Mouse (Mus musculus): Measurements from ENCODE around the gene Cox14.

Cox14 gene

DNA sequence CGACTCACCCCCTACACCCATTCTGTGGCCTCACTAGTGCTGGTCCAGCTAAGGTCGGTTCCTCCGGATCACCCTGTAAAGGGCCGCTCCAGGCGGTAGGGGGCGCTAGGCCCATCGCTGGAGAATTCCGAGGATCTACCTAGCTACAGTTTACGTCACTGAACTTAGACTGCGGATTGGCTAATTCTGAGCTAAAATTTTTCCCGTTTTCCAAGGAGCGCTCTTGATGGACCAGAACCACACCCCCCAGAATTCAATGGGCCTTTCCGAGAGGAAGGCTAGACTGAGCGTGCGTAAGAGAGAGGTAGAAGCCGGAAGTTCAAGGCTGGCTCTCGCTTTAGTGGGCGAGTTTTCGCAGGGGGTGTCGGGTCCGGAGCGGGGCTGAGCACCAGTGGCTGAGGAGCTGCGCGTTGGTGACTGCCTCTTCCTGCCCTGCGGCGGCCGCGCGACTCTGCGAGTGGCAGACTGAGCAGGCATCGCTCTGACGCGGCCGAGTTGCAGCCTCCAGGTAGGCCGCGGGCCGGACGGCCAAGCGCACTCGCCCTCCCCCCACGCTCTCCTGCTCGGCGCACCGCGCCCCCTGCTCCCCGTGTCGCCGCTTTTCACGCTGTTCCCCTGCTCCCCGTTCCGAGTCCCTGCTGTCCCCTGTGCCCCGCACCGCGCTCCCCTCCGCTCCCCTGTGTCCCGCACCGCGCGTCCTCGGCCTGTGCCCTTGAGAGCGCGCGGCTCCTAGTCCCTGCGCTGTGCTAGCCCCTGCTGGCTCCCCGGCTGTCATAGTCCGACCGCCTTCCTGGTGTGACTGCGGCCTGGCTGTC, at the start of gene Cox14:
Cox14 (plus strand) TSS at position 278 of the 815 bp plus-strand sequence.
- peak; percentile 96 to 98 for DNase-seq

- DNase-seq: peak; percentile 61 to 66
These were observed 48.3 kb upstream of the Cox14 start for GRCm38 (mm10) chr15:99677089-99677488.

- DNase-seq: peak in 1 of 2 experiments; percentile 71
These were observed 47.2 kb upstream of the Cox14 start for GRCm38 (mm10) chr15:99678063-99678800.

GRCm38 (mm10) chr15:99679008-99679407, 46.4 kb upstream of the Cox14 start:
- DNase-seq: no peak

DNA sequence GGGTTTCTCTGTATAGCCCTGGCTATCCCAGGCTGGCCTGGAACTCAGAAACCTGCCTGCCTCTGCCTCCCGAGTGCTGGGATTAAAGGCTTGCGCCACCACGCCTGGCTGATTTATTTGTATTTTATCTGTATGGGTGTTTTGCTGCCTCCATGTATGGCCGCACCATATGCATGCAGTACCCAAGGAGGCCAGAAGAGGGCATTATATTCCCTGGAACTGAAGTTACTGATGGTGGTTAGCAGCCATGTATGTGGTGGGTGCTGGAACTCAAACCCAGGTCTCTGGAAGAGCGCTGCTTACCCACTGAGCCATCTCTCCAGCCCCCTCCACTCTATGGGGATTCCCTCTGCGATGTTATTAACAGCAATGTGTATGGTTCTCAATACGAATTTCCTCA, 42.5 kb upstream of the Cox14 start:
- peak in 1 of 2 experiments; percentile 52 for DNase-seq

GRCm38 (mm10) chr15:99684156-99684555, 41.3 kb upstream of the Cox14 start:
- no peak for DNase-seq

DNA sequence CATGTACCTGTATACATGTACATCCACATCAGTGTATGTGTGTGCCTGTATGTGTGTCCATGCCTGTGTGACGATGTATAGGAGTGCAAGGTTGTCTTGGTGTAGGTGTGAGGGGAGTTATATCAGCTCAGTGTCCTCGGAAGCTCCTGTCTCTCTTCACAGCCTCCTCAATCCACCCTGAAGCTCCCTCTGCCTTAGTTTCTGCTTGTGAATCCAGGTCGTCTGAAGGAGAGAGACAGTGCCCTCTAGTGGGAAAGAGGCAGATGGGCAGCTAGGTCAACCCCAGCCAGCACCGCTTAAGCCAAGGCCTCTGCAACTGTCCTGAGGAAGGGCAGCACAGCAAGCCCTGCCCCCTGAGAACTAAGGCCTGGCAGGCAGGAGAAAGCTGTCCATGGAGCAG, 36.7 kb upstream of the Cox14 start:
- DNase-seq: peak; percentile 79 to 81

GRCm38 (mm10) chr15:99690924-99691323, 34.5 kb upstream of the Cox14 start:
- peak in 1 of 2 experiments; percentile 18 for DNase-seq

DNA sequence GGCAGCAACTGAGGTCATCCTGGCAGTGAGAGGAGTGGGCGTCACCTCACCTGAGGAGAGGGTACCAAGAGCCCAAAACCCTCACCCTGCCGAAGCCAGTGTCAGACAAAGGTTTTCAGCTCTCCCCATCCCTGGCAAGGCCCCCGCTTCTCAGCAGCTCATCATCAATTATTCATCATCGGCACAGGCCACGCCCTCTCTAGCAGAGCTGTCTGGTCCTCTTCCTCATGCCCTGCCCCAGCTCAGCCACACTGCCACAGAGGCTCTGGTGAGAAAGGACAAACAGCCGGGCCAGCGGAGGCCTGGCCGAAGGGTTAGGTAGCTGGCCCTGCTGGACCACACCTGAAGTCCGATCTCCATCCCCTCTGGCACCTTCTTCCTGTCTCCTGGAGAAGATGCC, 33.4 kb upstream of the Cox14 start:
- peak in 1 of 2 experiments; percentile 50 for DNase-seq

DNA sequence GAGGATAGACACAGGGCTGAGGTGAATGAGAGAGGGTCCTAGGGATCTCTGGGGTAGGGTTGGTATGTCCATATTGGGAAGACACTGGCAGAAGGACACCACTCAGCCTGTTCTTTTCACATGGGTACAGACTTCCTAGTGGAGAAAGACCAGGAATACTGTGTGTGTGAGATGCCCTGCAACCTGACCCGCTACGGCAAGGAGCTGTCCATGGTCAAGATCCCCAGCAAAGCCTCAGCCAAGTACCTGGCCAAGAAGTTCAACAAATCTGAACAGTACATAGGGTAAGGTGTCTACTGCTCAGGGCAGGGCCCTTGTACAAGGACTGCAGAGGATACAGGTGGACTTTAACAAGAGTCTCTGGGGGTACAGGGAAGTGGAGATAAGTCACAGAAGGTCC, 28.1 kb upstream of the Cox14 start:
- DNase-seq: no peak

GRCm38 (mm10) chr15:99698533-99699085, 26.8 kb upstream of the Cox14 start:
- DNase-seq: no peak

- DNase-seq: no peak
These were observed 25.7 kb upstream of the Cox14 start for GRCm38 (mm10) chr15:99699715-99700114.

DNA sequence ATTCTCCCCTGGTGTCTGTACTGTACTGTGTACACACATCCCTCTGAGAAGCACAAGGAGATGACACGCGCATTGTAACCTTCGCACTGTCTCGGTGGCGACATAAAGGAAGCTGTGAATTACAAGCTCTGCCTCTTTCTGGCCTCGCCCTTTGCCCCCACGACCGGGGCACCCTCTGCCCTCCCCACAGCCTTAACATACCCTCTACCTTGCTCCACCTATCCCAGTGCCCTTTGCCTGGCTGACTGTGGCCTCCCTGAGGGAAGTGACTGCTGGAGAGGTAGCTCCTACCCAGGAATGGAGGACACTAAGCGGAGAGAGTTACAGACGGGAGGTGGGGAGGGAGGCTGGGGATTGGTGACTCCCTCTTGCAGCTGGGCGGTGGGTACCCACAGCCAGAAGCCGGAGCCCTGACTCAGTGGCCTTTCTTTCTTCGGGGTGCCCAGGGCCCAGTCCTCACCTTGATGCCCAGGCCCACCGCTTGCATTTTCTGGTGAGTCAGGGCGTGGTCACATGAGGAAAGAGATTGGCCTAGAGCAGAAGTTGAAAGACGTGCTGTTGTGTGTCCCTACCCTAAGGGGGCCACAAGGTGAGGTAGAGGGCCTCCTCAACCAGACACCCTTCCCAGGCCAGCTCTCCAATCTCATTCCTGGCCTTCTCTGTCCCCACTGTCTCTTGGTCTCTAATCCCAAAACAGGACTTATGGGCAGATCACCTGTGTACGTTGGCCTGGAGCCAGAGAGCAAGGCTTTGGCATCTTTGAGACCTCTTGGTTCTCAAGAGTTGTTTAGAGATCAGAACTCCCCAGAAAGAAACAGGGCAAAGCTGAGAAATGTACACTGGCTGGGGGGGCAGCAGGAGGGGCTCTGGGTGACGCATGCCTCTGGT, 25.0 kb upstream of the Cox14 start:
- DNase-seq: peak; percentile 31 to 56

DNA sequence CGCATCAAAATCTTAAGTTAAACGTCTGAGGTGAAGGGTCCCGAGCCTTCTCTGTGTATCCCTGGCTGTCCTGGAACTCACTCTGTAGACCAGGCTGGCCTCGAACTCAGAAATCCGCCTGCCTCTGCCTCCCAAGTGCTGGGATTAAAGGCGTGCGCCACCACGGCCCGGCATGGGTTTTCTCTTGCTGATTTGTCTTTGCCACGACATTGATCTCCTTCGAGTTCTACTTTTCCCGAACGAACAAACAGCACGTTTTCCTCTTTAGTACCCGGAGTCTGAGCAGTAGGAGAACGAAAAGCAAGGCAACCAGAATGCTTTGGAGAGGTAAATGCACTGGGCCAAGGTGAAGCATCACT, 23.8 kb upstream of the Cox14 start:
- DNase-seq: peak in 1 of 2 experiments; percentile 14

DNA sequence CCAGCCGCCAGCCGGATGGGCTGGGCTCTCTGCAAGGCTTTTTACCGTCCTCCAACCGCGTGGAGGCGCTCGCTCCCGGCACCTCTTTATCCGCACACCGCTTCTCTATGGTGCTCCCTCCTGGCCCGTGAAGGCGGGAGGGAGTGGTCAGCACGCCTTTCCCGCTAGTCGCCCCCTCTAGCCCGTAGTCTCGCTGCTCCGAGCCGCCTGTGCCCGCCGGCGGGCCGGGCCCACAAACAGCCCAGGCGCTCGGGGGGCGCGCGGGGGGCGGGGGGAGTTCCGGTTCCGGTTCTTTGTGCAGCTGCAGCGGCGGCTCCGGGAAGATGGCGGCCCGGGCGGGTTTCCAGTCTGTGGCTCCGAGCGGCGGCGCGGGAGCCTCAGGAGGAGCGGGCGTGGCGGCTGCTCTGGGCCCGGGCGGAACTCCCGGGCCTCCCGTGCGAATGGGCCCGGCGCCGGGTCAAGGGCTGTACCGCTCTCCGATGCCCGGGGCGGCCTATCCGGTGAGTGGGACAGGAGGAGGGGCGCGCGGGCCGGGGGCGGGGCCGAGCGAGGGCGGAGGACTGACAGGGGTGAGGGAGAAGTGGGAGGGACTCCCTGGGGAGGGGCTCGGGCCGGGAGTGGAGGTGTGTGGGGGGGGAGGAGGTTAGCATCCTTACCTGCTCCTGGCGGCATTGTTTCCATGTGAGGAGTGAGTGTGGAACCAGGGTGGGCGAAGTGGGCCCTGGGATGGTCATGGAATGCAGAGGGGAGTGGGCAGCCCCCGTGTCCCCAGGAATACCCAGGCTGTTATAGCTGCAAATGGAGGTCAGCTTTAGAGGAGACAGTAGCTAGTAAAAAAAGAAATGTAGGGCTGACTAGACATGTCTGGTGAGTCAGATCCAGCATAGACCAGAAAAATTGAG, 23.2 kb upstream of the Cox14 start, which contains the start of gene Smarcd1:
Smarcd1 (plus strand) TSS at position 131 of the 902 bp plus-strand sequence.
- DNase-seq: peak; percentile 98 to 99

DNA sequence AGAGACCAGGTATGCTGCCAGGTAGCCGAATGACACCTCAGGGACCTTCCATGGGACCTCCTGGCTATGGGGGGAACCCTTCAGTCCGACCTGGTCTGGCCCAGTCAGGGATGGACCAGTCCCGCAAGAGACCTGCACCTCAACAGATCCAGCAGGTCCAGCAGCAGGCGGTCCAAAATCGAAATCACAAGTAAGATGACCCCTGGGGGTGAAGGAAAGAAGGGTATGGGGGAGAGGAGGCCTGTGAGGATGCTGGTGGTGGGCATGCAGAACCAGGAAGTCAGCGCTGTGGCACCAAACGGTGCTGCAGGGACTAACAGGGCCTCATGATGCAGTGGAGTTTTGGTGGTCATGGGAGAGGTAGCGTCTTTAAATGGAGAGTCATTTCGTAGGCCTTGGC, 22.3 kb upstream of the Cox14 start:
- no peak for DNase-seq

DNA sequence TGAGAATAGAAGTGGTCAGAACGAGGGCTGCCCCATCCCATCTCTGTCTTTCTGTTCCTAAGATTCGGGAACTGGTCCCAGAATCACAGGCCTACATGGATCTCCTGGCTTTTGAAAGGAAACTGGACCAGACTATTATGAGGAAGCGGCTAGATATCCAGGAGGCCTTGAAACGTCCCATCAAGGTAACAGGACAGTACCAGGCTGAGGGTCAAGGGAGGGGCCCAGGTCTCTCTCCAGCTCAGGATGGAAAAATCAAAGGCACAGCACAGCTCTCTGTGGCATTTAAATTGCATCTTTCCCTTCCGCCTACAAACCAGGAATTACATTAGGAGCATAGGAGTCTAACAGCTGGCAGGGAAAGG, 21.8 kb upstream of the Cox14 start:
- no peak for DNase-seq

DNA sequence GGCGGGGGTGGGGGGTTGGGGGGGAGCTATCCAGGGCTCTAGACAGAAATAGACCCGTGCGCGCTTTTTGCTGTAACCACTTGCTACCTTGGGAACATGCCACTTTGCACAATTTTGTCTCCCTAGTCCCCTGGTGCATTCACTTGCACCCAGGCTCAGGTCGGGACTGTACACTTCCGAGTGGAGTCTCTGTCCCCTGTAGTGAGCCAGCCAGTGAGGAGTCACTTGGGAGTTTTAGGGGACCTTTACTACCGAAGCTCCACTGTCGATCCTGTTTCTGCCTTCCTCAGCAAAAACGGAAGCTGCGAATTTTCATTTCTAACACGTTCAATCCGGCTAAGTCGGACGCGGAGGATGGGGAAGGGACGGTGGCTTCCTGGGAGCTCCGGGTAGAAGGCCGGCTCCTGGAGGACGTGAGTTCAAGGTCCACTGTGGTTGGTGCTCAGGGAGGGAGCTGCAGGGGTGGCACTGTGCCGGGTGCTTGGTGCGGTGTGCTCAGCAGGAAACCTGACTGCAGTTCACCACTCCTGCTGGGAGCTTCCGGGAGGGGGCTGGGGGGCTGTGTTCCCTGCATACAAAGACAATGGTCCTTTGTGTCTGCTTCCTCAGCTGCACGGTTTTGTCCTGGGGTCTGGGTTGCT, 21.3 kb upstream of the Cox14 start:
- peak in 1 of 2 experiments; percentile 46 for DNase-seq

- DNase-seq: peak in 1 of 2 experiments; percentile 13
These were observed 20.5 kb upstream of the Cox14 start for GRCm38 (mm10) chr15:99704881-99705280.

- peak; percentile 75 to 81 for DNase-seq
These were observed 19.9 kb upstream of the Cox14 start, which contains the start of gene Gm17349 for GRCm38 (mm10) chr15:99705440-99706048. TSS of gene Gm17349 (minus strand) at chr15:99705490.
